Mouse (Mus musculus) embryonic facial prominence, embryonic 14.5 days (tissue): ENCODE measurements around the gene Creb3l4. TPM values are rescaled to one million over a fixed set of nuclear protein-coding genes. Genes with fewer than 3 reads are reported as not detected.
"Not testable (repeated sequence)": the region's sequence is repeated elsewhere in the genome, so short reads cannot be mapped to it uniquely, and the experiment has no call there.

Experiments used
- ATAC-seq: fragments of 200-750 bp; cut with Nextera tagmentation; 2 replicates; pipeline ENCODE4 v1.8.0; 2017; ENCODE audit warnings: low read depth, moderate number of reproducible peaks, moderate TSS enrichment
- DNase-seq: peaks from one replicate; pipeline ENCODE4 v3.0.0-alpha.2; 2015; ENCODE audit warnings: low spot score
- H3K27ac ChIP-seq: fragments of 300-500 bp; sonication (generic); replicated peaks from 2 replicates; pipeline ENCODE4 v1.5.1; 2014; ENCODE audit warnings: low read depth, mild to moderate bottlenecking, low read length, moderate library complexity
- H3K27me3 ChIP-seq: fragments of 300-500 bp; sonication (generic); replicated peaks from 2 replicates; pipeline ENCODE4 v1.6.1; 2014; ENCODE audit warnings: low read length; ENCODE audit not compliant: control insufficient read depth, insufficient read depth
- H3K36me3 ChIP-seq: fragments of 300-500 bp; sonication (generic); 2 replicates; pipeline ENCODE4 v1.6.1; 2014; ENCODE audit warnings: low read length, mixed read lengths; ENCODE audit not compliant: control insufficient read depth, insufficient read depth
- H3K4me1 ChIP-seq: fragments of 300-500 bp; sonication (generic); 2 replicates; pipeline ENCODE4 v1.6.1; 2014; ENCODE audit warnings: antibody characterized with exemption, low read length; ENCODE audit not compliant: control insufficient read depth, insufficient read depth
- H3K4me2 ChIP-seq: fragments of 300-500 bp; sonication (generic); 2 replicates; pipeline ENCODE4 v1.6.1; 2014; ENCODE audit warnings: low read depth, mild to moderate bottlenecking, low read length, moderate library complexity, mixed read lengths
- H3K4me3 ChIP-seq: fragments of 300-500 bp; sonication (generic); 2 replicates; pipeline ENCODE4 v1.5.1; 2014; ENCODE audit warnings: low read depth, mild to moderate bottlenecking, low read length
- H3K9ac ChIP-seq: fragments of 300-500 bp; sonication (generic); 2 replicates; pipeline ENCODE4 v1.6.1; 2014; ENCODE audit warnings: low read depth, mild to moderate bottlenecking, low read length, moderate library complexity, mixed read lengths
- H3K9me3 ChIP-seq: fragments of 300-500 bp; sonication (generic); 2 replicates; pipeline ENCODE4 v1.6.1; 2016; ENCODE audit warnings: low read length; ENCODE audit not compliant: control insufficient read depth
- WGBS: fragments of 180-500 bp; shearing (Covaris S2); extraction: QIAGEN DNeasy Blood & Tissue Kit; methylation state at CpG from one replicate; pipeline ENCODE4 v1.1.7; 2014; 5-methylcytosine and 5-hydroxymethylcytosine counted together
- polyA plus RNA-seq: library from polyadenylated mRNA; unstranded; fragments of >200 nt; fragmentation: Nextera tagmentation; extraction: Ambion mirVana; gene quantifications from 2 replicates; pipeline ENCODE4 v1.2.1, GENCODE M21; 2014

Gene Creb3l4
- polyA plus RNA-seq, 1 experiment from 2014 or later: 5.2 TPM

DNA sequence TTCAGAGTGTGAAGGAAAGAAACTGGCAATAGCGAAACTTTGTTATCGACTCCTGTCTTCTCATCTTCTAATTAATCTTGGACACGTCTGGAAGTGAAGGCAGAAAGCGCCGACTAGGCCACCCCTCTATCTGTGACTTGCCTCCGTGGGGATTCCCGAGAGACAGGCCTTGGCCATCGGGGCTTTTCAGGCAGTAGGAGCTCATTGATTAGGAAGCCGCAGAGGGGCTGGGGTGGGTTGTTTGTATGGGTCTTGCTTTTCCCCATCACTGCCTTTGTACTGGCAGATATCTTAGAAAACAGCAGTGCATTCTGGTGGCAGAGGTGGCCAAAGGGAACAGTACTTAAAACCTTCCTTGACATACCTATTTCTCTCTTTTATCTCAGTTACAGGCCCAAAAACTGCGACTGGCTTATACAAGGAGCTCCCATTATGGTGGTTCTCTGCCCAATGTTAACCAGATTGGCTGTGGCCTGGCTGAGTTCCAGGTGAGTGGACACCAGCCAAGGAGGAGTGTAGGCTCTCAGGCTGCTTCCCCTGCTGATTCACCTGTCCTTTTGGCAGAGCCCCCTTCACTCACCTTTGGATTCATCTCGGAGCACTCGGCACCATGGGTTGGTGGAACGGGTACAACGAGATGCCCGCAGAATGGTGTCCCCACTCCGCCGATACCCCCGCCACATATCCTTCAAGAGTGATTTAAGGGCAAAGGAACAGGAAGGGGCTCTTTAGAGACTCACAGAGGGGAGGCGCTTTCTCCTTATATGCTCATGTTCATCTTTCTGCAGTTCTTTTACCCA lies 13.6 kb upstream of the Creb3l4 start:
- no peak overlapping the region for H3K9ac ChIP-seq
- WGBS: 92% methylated on average over 19 of the region's 19 CpGs
- H3K27me3 ChIP-seq: no peaks in the 10 kb centered on the region
- DNase-seq (no peak), ATAC-seq (no peak)
- no peak overlapping the region for H3K4me2 ChIP-seq
- H3K36me3 ChIP-seq: peaks cover 51% of the 10 kb centered on the region
- H3K4me1 ChIP-seq: peaks cover 12% of the 10 kb centered on the region; the same call in 1 of the 2 replicates
- H3K27ac ChIP-seq: no peak overlapping the region
- no peaks in the 10 kb centered on the region for H3K9me3 ChIP-seq
- no peak overlapping the region for H3K4me3 ChIP-seq

DNA sequence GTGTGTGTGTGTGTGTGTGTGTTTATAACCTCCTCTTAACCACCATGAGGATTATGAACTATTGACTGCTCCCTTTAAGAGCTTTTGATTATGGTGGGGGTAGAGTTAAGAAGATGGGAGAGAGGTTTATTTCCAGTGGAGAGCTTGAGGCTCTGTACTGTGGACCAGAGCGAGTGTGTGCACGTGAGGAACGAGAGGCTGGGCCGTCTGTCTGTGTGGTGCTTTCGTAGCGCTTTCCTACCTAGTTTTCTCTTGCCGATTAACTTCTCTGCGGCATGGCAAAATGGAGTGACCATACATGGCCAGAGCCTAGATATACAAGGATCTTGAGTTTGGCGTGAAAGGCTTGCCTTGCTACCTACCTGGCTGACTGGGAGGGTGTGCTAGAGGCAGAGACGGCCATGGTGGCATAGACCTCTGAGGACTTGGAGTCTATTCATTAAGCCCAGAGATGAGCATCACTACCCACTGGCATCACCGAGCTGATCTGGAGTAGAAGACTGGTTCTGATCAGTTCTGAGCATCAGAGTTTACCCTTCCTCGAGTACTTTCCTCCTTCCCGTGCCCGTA lies 12.6 kb upstream of the Creb3l4 start:
- DNase-seq: no peak
- peaks cover 50% of the 10 kb centered on the region for H3K36me3 ChIP-seq
- no peak for ATAC-seq

DNA sequence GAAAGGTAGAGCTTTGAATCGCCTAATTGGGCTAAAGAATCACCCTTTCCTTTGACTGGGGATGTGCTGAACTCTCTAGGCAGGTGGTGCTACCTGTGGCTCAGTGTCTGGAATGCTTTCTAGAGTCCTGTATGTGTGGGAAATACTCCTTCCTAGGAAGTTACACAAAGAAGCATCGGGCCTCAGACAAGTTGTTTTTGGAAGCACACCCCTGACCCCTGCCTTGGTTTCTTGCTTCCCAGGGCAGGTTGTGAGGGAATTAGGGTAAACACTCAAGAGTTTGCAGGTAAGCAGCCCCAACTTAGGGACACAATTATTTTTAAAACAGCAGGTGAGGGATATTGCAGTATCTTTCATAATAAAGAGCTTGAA lies 11.9 kb upstream of the Creb3l4 start:
- H3K4me3 ChIP-seq: peak overlapping the region; percentile 83
- 11% methylated on average over 2 of the region's 2 CpGs for WGBS
- H3K9ac ChIP-seq: peak overlapping the region; percentile 92
- no peak overlapping the region for H3K27ac ChIP-seq
- no peaks in the 10 kb centered on the region for H3K9me3 ChIP-seq
- H3K4me1 ChIP-seq: peaks cover 12% of the 10 kb centered on the region; the same call in 1 of the 2 replicates
- DNase-seq: no peak
- ATAC-seq: no peak
- H3K4me2 ChIP-seq: peak overlapping the region; percentile 91
- no peaks in the 10 kb centered on the region for H3K27me3 ChIP-seq
- H3K36me3 ChIP-seq: peaks cover 50% of the 10 kb centered on the region

More for the DNA sequence above, 12.6 kb upstream of the Creb3l4 start:
- 91% methylated on average over 14 of the region's 14 CpGs for WGBS
- Histone ChIP-seq H3K4me1 (peaks cover 12% of the 10 kb centered on the region; the same call in 1 of the 2 replicates), H3K27ac (no peak overlapping the region), H3K4me3 (no peak overlapping the region), H3K4me2 (no peak overlapping the region), H3K9ac (no peak overlapping the region), H3K27me3 (no peaks in the 10 kb centered on the region), H3K9me3 (no peaks in the 10 kb centered on the region)

DNA sequence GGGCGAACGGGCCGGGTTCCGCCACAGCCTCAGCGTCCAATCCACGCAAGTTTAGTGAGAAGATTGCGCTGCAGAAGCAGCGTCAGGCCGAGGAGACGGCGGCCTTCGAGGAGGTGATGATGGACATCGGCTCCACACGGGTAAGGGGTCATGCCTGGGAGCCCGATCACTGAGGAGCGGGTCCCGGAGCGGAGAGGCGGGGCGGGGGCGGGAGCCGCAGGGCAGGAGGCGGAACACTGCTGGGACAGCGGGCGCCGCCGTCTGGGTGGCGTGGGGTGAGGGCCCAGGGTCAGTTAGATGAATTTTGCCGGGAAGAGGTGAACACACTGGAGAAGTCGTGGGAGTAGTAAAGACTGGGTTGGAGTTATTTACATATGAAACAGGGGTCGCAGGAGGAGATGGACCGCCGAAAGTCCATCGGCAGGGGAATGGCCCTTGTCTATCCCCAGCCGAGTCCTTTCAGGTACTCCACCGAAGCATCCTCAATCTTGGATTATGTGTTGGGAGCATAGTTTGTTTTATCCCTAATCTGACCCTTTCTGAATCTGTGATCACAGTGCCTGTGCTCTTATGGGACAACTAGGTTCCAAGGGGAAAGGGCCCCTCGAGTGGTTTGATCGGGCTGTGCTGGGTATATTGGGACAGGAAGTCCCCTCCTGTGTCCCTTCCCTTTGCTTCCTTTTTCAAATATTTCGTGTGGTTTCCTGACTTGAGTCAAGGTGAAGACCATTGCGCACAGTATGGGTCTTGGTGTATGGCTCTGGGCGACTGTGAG lies 11.3 kb upstream of the Creb3l4 start:
- WGBS: 1% methylated on average over 31 of the region's 41 CpGs
- peaks cover 49% of the 10 kb centered on the region for H3K36me3 ChIP-seq
- DNase-seq: no peak

DNA sequence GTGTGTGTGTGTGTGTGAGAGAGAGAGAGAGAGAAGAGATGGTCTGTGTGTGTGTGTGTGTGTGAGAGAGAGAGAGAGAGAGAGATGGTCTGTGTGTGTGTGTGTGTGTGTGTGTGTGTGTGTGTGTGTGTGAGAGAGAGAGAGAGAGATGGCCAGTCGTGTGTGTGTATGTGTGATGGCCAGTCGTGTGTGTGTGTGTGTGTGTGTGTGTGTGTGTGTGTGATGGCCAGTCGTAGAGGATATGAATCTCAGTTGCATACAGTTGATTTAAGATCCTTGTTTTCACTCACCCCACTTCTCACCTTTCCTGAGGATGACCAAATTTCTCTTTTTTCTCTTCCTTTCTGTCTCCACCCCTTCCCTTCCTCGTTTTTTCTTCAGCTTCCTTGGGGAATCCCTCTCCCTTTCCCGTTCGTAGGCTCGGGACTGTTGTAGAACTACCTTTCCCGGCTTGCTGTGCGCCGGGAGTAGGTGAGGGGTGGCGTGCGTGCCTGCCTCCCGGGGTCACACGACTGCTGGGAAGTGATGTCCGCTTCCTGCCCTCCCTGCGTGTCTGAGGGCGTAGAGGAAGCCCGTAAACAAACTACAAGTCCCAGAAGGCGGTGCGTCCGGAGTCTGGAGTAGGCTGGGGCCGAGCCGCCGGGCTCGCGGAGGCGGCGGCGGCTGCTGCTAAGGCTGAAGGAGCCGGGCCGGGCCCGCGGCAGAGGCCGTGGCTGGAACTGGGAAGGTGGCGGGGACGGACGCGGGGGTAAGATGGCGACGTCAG lies 10.5 kb upstream of the Creb3l4 start, which contains the start of gene Crtc2:
Gene Crtc2, plus strand, starts transcription at position 511 of the 766 bp plus-strand sequence.
- Histone ChIP-seq H3K9ac (peak within 1 kb of the TSS; percentile 92), H3K27ac (peak within 1 kb of the TSS; percentile 71), H3K4me1 (peaks cover 13% of the 10 kb centered on the region; the same call in 1 of the 2 replicates), H3K4me3 (peak within 1 kb of the TSS; percentile 83), H3K36me3 (peaks cover 41% of the 10 kb centered on the region), H3K4me2 (peak within 1 kb of the TSS; percentile 91), H3K27me3 (no peaks in the 10 kb centered on the region), H3K9me3 (no peaks in the 10 kb centered on the region)
- under 1% methylated on average over 36 of the region's 40 CpGs for WGBS
- DNase-seq (peak; percentile 99), ATAC-seq (peak; percentile 99)

More for the DNA sequence above, 11.3 kb upstream of the Creb3l4 start:
- H3K9me3 ChIP-seq: no peaks in the 10 kb centered on the region
- H3K27ac ChIP-seq: peak overlapping the region; percentile 71
- H3K9ac ChIP-seq: peak overlapping the region; percentile 92
- H3K27me3 ChIP-seq: no peaks in the 10 kb centered on the region
- H3K4me2 ChIP-seq: peak overlapping the region; percentile 91
- peaks cover 12% of the 10 kb centered on the region; the same call in 1 of the 2 replicates for H3K4me1 ChIP-seq
- ATAC-seq: peak; percentile 61
- H3K4me3 ChIP-seq: peak overlapping the region; percentile 83

DNA sequence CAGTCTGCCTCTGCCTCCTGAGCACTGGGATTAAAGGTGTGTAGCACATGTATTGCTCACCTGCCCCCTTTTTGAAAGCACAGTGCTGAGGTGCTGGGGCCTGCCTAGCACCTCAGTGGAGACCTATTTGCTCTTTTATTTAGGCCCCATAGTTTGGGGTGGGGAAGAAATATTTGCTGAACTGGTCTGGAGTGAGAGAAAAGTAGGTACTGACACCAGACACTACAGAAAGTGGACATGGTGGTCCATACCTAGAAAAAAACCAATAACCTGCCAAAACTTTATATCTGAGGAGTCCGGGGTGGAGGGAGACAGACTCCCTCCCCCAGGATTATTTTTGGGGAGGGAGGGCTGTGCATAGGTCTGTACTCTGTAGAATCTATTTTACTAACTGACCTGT lies 9.9 kb upstream of the Creb3l4 start:
- H3K27ac ChIP-seq, H3K27me3 ChIP-seq, DNase-seq, H3K9ac ChIP-seq, H3K9me3 ChIP-seq, ATAC-seq, H3K4me3 ChIP-seq: not testable (repeated sequence)
- WGBS: 75% methylated on average over 1 of the region's 1 CpGs
- H3K4me2 ChIP-seq: peak overlapping the region; percentile 91; the same call in 1 of the 2 replicates
- H3K4me1 ChIP-seq: peaks cover 15% of the 10 kb centered on the region; the same call in 1 of the 2 replicates
- H3K36me3 ChIP-seq: peaks cover 37% of the 10 kb centered on the region

DNA sequence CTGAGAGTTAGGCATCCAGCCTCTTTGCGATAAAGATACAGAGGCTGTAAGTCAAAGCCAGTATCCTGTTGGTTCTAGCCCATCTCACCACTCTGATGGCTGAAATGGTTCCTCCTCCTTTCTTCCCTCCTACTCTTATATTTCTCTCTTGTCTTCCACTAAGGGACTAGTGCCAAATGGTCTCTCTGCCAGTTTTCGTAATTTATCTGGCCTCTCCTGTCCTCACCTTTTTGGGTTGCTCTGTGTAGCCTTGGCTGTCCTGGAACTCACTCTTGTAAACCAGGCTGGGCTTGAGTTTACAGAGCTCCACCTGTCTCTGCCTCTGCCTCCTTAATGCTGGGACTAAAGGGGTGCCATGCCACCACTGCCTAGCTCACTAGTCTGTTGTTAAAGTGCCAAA lies 9.3 kb upstream of the Creb3l4 start:
- H3K27ac ChIP-seq, H3K4me3 ChIP-seq, H3K9ac ChIP-seq, H3K4me2 ChIP-seq, DNase-seq, H3K9me3 ChIP-seq, H3K27me3 ChIP-seq, ATAC-seq: not testable (repeated sequence)
- 96% methylated on average over 2 of the region's 2 CpGs for WGBS
- peaks cover 15% of the 10 kb centered on the region; the same call in 1 of the 2 replicates for H3K4me1 ChIP-seq
- H3K36me3 ChIP-seq: peaks cover 32% of the 10 kb centered on the region
